Mouse (Mus musculus): ENCODE data around the gene Ptpn3.

Ptpn3 gene

GRCm38 (mm10) chr4:57164578-57165210, 136.9 kb downstream of the Ptpn3 start:
- no peak for DNase-seq

GRCm38 (mm10) chr4:57162789-57163722, 138.6 kb downstream of the Ptpn3 start:
- DNase-seq = peak; percentile 46

GRCm38 (mm10) chr4:57160571-57160970, 141.1 kb downstream of the Ptpn3 start:
- DNase-seq = no peak

GRCm38 (mm10) chr4:57156549-57157169, 145.0 kb downstream of the Ptpn3 start:
- no peak for DNase-seq

GRCm38 (mm10) chr4:57153838-57154237, 147.8 kb downstream of the Ptpn3 start:
- DNase-seq = no peak

GRCm38 (mm10) chr4:57153068-57153835, 148.4 kb downstream of the Ptpn3 start:
- DNase-seq = no peak

- no peak for DNase-seq
Observed at GRCm38 (mm10) chr4:57148182-57148581, 153.5 kb downstream of the Ptpn3 start.

GRCm38 (mm10) chr4:57143026-57143937, 158.4 kb downstream of the Ptpn3 start, which contains the start of gene Epb41l4b:
Epb41l4b (minus strand) TSS chr4:57143437.
- DNase-seq = peak; percentile 74

GRCm38 (mm10) chr4:57142374-57143025, 159.1 kb downstream of the Ptpn3 start:
- DNase-seq = no peak

GRCm38 (mm10) chr4:57141908-57142361, 159.7 kb downstream of the Ptpn3 start:
- no peak for DNase-seq

GRCm38 (mm10) chr4:57140992-57141717, 160.5 kb downstream of the Ptpn3 start:
- DNase-seq = no peak
